Mouse (Mus musculus): ENCODE measurements around the gene Gm21883. TPM values are rescaled to one million over a fixed set of nuclear protein-coding genes. Genes with fewer than 3 reads are reported as not detected.
"Not testable (repeated sequence)": the region's sequence is repeated elsewhere in the genome, so short reads cannot be mapped to it uniquely, and the experiment has no call there.

The Gm21883 gene
- polyA plus RNA-seq (2014; fragmentation: Nextera tagmentation; extraction: Ambion mirVana), result not detected in 2 replicates

GRCm38 (mm10) chrX:31574183-31574582 is at the start of gene Gm21883:
Gene Gm21883, minus strand, starts transcription at chrX:31574283.
- H3K36me3 ChIP-seq (ENCODE audit: control insufficient read depth, insufficient read depth, low read length); H3K4me3 ChIP-seq (ENCODE audit: low read depth, low read length); H3K9ac ChIP-seq (ENCODE audit: low read length); DNase-seq (ENCODE audit: low spot score); H3K9me3 ChIP-seq (ENCODE audit: control insufficient read depth, low read length); H3K4me1 ChIP-seq (replicated peaks; ENCODE audit: control insufficient read depth, insufficient read depth, low read length); H3K27ac ChIP-seq (ENCODE audit: low read depth); ATAC-seq (replicated peaks; ENCODE audit: low FRiP score, low TSS enrichment, low read depth); H3K27me3 ChIP-seq (replicated peaks; ENCODE audit: control insufficient read depth, insufficient read depth, low read length); H3K4me2 ChIP-seq (ENCODE audit: low read length): not testable (repeated sequence)
- WGBS, result no CpG with 5 or more reads among the region's 1 CpGs

- not testable (repeated sequence) for H3K9ac ChIP-seq (ENCODE audit: low read length); ATAC-seq (replicated peaks; ENCODE audit: low FRiP score, low TSS enrichment, low read depth); H3K36me3 ChIP-seq (ENCODE audit: control insufficient read depth, insufficient read depth, low read length); H3K9me3 ChIP-seq (ENCODE audit: control insufficient read depth, low read length); H3K4me1 ChIP-seq (replicated peaks; ENCODE audit: control insufficient read depth, insufficient read depth, low read length); H3K4me2 ChIP-seq (ENCODE audit: low read length); H3K27ac ChIP-seq (ENCODE audit: low read depth); DNase-seq (ENCODE audit: low spot score); H3K27me3 ChIP-seq (replicated peaks; ENCODE audit: control insufficient read depth, insufficient read depth, low read length); H3K4me3 ChIP-seq (ENCODE audit: low read depth, low read length)
- 100% methylated on average over 1 of the region's 2 CpGs for whole genome bisulfite sequencing
These were observed 44.7 kb upstream of the Gm21883 start, which contains the start of gene Spin2e for GRCm38 (mm10) chrX:31618820-31619219. Gene Spin2e, minus strand, starts transcription at chrX:31618920.

Other genes with a start within 250 kb of the Gm21883 start
- gene Btbd35f26, start 237.8 kb downstream of the Gm21883 start, polyA plus RNA-seq (2014; fragmentation: Nextera tagmentation; extraction: Ambion mirVana), result not detected in 2 replicates
- not detected in 2 replicates for gene Btbd35f19, start 190.4 kb downstream of the Gm21883 start, polyA plus RNA-seq (2014; fragmentation: Nextera tagmentation; extraction: Ambion mirVana)
- not detected in 2 replicates for gene Spin2e, start 44.6 kb upstream of the Gm21883 start, polyA plus RNA-seq (2014; fragmentation: Nextera tagmentation; extraction: Ambion mirVana)
- gene Btbd35f25, start 142.9 kb upstream of the Gm21883 start, polyA plus RNA-seq (2014; fragmentation: Nextera tagmentation; extraction: Ambion mirVana), result not detected in 2 replicates

Data from intestine, embryonic 14.5 days (tissue).